Mouse (Mus musculus): Measurements from ENCODE around the gene Dctn1.

The Dctn1 gene

DNA sequence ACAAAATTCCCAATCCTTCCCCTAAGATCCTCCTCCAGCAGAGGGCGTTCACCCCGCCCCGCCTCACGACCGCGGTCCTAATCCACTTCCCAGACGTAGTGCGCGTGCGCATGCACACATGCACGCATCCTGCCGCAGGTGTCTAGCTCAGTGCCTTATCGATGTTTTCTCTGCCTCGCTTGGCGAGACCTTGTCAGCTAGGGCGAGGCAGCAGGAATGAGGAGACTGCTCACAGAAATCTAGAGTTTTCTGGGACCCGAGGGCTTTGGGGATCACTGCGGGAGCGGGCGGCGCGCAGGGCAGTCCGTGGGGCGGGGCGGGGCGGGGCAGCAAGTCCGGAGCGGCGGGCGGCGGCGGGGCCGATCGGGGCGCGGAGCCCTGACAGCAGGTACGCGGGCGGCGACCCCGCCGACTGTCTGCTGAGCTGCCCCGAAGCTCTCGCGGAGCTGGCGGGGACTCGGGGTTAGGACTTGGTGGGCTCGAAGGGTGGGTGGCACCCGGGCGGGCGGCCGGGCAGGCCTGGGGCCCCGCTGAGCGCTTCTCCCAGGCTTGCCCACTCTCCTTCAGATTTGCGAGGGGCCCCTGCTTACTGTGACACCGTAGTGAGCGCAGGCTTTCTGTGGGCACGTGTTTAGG is at the start of gene Dctn1:
Dctn1 (plus strand) TSS at position 314 of the 636 bp plus-strand sequence.
- DNase-seq (ENCODE audit: low spot score), result peak; percentile 91

DNA sequence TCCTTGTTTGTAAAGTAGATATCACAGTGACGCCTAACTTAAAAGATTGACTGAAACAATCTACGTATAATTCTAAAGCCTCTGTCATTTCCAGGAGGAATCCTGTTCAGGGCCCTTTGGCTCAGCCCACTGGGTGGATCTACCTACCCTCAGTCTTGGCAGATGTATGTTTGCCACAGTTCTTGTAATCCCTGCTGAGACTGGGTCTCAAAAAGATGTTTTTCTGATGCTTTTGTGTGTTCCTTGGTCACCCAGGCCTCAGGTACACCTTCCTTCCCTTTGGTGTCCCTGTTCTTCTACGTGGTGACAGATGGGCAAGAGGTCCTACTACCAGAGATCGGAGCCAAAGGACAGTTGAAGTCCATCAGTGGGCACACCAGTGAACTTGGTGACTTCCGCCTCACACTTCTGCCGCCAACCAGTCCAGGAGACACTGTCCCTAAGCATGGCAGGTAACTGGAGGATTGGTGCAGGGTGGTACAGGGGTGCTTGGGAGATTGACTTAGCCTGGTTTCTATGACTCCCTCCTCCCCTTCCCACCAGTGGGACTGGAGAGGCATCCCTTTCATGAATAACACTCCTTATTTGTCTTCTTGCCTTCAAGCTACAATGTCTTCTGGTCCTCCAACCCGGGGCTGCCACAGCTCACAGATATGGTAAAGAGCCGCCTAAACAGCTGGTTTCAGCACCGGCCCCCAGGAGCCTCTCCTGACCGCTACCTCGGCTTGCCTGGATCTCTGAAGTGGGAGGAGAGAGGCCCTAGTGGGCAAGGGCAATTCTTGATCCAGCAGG is 49.2 kb upstream of the Dctn1 start:
- no peak for DNase-seq (ENCODE audit: low spot score)

DNA sequence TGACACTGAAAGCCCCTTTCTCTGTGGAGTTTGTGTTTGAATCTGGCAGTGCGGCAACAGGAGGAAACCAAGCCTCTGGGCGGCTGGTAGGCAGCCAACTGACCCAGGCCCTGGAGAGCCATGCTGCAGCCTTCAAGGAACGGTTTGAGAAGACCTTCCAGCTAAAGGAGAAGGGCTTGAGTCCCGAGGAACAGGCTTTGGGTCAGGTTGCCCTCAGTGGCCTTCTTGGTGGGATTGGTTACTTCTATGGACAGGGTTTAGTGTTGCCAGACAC is 48.6 kb upstream of the Dctn1 start:
- DNase-seq (ENCODE audit: low spot score), result no peak

DNA sequence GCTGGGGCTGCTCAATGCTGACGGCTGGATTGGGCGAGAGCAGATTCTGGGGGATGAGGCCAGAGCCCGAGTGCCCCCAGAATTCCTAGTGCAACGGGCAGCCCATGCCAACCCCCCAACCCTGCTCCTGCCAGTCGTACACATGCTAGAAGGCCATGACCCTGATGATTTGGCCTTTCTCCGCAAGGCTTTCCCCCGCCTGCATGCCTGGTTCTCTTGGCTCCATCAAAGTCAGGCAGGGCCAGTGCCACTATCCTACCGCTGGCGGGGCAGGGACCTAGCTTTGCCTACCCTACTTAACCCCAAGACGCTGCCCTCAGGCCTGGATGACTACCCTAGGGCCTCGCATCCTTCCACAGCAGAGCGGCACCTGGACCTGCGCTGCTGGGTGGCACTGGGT is 48.1 kb upstream of the Dctn1 start:
- DNase-seq (ENCODE audit: low spot score), result no peak

DNA sequence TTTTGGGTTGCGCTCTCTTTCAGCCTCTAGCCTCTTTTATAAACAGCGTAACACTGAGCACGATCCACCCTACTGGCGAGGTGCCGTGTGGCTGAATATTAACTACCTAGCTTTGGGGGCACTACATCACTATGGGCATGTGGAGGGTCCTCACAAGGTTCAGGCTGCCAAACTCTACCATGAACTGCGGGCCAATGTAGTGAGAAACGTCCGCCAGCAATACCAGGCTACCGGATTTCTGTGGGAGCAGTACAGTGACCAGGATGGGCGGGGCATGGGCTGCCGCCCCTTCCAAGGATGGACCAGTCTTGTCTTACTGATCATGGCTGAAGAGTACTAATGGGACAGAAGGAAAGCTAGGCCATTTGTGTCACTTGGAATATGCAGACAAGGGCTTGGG is 47.4 kb upstream of the Dctn1 start:
- no peak for DNase-seq (ENCODE audit: low spot score)

DNA sequence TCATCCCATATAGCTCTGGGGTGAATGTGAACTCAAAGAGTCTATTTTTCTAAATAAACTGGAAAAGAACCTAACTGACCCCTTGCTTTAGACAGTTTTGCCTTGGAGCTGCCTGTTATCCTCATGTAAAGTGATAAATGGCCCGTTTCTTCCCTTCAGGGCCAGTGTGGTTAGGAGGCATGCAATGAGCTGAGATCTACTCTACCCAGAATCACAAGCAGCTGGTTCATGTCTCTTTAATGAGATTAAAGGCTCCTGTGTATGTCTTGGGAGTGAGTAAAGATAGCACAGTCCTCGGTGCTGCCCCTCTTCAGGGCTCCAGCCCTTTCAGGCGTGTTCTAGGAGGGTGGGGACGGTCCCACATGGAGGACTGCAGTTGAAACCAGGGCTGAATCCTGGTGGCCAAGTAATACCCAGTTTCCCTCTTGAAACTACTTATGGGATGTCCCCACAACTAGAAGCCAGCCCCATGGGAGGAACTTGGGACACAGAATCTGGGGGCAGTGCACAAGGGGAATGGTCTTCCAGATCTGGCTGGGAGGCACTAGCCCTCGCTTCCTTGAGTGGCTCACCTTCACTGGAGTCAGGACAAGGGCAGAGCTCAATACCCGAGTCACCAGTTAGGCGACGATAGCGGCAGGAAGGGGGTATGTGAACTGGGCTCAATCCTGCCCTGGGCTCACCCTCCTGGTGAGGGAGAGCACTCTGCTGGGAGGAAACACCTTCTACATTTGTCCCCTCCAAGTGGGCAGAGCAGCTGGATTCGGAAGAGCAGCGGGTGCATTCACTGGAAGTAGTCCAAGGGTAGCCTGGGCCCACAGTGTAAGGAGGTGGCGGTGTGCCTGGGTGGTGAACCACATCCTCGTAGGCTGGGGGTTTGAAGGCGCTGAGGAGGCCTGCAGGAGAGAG is 46.6 kb upstream of the Dctn1 start:
- DNase-seq (ENCODE audit: low spot score), result no peak

DNA sequence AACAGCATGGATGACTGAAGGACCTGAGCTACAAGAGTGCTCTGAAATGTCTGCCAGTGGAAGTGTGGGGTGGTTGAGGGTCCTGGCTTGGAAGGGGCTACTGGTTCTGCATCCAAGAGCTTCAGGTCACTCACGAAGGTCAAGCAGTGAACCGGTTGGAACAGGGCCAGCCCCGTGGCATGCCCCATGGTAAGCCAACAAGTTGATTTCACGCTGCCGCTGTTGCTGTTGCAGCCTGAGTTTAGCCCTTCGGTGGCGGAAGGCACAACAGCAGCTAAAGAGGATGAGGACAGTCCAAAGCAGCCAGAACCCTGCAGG is 46.0 kb upstream of the Dctn1 start:
- no peak for DNase-seq (ENCODE audit: low spot score)

DNA sequence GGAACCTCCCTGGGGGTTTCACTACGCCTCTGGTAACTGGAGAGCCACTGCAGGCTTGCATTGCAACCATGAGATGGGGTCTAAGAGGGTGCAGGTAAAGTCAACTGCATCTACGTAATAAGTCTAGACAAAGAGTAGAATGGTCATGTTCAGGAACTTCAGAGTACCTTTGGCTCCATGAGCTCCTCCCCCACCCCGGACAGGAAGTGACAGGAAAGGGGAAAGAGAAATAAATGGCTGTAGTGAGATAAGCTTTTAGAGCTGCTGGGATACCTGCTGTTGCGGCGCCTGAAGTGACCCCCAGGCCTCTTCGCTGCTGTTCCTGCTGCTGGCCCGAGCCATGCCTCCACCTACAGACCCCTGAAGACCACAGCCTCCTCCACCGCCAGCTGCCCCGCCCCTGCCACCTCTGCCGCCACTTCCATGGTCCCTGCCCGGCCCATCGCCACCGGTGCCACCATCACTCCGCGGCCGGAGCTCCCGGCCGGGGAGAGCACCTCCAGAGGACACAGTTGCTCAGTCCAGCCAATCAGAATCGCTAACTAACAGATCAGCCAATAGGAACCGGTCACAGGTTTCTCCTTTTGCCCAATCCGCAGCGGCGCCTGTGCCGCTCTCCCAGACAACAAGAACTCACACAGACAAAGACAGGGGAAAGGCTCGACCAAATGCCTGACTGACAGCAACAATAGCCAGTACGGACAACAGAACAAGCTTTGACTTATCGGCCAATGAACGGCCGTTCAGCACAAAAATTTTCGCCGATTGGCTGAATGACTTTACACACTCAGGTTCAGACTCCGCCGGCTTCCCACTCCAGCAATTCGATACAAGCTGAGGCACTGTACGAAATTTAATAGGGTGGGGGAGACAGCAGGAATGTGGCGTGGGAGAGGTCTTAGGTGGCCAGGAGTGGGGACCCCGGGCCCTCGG is 44.5 kb upstream of the Dctn1 start, which contains the start of gene Wbp1:
Wbp1 (minus strand) TSS at position 630 of the 933 bp plus-strand sequence.
- DNase-seq (ENCODE audit: low spot score), result peak; percentile 99

DNA sequence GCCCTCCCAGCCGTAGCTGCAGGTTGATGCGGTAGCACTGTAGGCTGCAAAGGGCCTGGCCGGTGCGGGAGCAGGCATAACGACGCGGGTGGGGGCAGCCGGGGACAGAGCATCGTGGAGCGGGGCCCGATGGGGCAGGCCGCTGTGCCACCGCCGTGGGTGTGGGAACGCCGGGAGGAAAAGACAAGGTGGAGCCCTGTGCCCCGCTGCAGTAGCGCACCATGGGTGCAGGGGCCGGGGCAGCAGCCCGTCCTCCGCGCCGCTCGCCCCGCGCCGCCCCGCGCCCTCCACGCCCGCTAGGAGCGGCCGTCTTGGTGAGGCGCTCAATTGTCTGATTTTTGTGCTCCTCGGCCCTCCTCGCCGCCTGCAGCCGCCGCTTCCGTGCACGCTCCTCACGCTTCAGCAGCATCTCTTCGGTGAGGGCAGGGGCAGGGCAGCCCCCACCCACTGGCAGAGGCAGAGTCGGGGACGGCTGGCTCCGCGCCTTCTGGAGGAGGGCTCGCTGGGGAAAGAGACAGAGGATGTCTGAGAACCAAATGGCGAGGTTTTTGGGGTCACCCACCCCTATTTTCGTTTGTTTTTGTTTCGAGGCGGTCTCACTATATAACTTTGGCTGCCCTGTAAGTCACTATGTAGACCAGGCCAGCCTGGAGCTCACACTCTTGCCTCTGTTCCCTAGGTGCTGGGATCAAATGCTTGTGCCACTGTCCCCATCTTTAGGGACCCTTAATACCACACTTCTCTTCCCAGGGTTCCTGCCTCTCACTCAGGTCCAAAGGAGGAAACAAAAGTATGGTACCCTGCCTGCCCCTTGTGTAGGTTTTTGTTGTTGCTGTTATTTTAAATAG is 43.6 kb upstream of the Dctn1 start:
- DNase-seq (ENCODE audit: low spot score), result no peak

DNA sequence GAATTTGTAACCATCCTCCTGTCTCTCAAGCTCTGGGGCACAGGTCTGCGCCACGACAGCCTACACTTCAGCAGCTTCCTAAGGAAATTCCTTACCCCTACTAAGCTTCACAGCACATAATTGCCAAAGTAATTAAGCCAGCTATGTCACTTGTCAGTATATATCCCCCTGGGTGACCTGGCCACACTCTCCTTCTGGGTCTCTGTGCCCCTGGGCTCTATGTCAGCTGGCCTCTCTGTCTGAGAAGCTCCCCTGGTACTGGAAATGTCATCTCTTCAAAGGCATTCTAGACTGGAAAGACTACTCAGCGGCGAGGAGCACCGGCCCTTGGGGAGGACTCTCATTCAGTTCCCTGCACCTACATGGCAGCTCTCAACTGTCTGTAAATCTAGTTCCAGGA is 42.8 kb upstream of the Dctn1 start:
- DNase-seq (ENCODE audit: low spot score), result no peak

DNA sequence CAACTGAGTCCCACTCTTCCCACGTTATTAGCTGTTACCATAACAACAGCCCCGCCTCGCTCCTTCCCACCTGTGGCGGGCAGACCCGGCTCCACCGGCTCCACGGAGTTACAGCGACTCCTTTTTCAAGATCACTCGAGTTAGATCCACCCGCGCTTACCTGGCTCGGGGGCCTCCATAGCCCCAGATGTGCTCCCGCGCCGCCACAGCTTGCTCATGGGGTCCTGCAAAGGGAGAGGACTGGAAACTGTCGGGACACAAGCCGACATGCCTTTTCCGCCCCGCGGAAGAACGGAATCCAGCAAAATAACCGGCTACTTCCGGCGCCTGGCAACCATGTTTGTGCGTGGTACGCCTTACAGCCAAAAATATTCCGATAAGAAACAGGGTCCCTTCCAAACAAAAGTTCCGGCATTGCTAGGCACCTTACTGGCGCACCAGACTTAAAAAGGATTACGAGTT is 40.8 kb upstream of the Dctn1 start:
- peak; percentile 92 for DNase-seq (ENCODE audit: low spot score)

DNA sequence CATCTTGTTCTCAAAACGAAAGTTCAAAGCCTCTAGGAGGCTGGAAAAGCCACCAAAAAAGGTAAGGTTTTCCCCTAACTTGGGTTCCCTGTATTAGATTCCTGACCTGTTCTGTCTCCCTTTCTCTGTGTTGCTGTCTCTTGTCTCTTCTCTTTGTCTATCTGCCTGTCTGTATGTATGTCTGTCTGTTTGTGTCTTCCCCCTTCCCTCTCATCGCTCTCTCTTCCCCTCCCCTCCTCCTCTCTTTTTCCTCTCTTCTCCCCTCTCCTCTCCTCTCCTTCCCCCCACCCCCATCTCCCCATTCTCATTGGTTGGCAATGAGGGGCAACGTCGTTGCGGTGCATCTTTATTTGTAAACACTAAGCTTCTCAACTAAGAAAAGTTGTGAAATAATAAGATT is 40.4 kb upstream of the Dctn1 start, which contains the start of gene Ino80b:
Ino80b (minus strand) TSS at position 101 of the 400 bp plus-strand sequence.
- DNase-seq (ENCODE audit: low spot score), result no peak

DNA sequence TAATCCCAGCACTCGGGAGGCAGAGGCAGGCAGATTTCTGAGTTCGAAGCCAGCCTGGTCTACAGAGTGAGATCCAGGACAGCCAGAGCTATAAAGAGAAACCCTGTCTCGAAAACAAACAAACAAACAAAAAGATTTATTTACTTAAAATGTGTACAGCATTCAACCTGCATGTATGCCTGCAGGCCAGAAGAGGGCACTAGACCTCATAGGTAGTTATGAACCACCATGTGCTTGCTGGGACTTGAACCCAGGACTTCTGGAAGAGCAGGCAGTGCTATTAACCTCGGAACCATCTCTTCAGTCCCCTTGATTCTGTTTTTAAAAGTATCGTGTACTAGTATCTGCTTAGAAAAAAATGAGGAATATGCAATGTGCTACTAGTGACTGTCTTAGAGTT is 38.3 kb upstream of the Dctn1 start:
- DNase-seq (ENCODE audit: low spot score), result no peak

DNA sequence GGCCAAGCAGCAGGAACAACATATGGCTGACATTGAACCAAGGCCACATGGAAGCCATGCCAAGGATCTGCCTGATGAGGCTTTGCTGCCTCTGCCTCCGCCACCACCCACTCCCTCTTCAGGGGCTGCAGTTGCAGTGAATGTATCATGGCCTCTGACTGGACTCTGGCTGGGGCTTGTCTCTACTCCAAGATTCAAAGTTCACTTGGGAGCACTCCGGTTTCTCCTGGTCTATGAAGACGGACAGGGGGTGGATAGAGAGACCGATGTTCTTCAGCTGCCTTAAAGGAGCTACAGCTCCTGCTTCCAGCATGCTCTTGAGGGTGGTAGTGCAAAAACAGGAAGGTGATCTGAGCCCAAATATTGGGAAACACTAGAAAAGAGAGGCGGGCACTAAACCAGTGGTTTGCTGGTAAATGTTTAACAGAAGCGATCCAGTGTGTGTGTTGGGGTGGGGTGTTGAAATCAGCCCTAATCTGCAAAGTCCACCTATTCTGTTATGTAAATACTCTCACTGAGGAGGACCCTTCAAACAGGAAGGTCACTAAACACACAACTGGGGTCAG is 34.2 kb upstream of the Dctn1 start:
- peak; percentile 89 for DNase-seq (ENCODE audit: low spot score)

DNA sequence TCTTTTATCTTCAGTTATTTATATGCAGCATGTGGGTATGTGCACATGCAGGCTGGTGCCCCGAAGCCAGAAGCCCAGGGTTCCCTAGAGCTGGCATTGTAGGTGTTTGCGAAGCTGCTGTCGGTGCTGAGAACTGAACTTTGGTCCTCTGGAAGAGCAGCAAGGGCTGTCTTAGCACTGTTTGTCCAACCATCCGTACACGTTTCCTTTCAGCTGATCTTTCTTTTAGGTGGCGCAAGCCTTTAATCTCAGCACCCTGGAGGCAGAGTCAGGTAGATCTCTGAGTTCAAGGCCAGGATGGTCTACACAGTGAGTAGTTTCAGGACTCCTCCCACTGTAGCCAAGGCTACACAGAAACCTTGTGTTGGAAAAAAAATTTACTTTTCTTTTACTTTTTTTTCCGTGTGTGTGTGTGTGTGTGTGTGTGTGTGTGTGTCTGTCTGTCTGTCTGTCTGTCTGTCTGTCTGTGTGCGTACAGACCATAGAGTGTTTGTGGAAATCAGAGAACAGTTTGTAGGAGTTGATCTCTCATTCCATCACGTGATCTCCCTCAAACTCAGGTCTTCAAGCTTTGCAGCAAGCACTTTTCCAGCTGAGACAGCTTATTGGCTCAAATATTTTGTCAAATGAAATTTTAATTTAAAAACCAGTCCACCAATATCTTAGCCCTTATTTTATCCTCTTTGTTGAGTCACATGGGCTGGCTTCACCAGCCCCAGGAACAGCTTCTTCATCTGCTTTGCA is 33.4 kb upstream of the Dctn1 start:
- peak; percentile 80 for DNase-seq (ENCODE audit: low spot score)

DNA sequence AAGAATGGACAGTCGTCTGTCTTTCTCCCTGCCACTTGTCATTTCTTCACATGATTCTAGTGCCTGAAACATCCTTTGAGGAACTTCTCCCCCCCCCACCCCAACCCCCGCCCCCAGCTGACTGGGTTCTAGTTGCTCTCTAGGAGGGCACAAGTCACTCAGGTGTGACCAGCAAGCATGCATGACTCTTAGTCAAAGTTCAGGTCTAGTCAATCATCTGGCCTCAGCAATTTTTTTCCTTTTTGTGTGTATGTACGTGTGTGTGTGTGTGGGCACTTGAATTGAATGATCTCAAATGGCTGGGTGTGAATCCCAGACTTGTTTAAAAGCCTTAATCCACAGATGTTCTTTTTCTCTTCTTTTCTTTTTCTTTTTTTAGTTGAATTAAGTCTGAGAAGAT is 31.5 kb upstream of the Dctn1 start:
- DNase-seq (ENCODE audit: low spot score), result no peak

DNA sequence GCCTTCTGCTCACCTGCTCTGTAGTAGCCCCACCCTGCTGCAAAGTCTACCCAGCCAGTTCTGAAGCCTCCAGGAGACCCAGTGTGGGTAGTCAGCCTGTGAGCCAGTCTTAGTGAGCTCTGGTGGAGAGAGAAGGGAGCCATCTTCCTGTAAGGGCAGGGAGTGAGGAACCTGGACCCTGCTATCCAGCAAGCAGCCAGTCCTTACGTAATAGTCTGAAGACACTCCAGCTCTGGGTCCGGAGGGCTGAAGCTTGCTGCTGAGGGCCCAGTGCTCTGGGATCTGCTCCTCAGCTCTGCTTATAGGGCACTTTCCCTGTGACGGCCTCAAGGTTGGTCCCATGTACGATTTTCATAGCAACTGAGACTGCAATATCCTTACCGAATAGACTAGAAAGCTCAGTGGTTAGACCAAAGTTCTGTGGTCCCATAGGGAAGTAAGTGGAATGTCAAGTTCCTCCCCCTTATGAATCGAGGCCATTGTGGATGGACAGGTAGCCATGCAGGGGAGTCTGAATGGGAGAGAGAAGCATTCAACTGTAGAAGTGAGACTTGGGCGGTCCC is 30.7 kb upstream of the Dctn1 start, which contains the start of gene Rtkn:
Rtkn (plus strand) TSS at position 513 of the 563 bp plus-strand sequence.
- peak; percentile 40 for DNase-seq (ENCODE audit: low spot score)

DNA sequence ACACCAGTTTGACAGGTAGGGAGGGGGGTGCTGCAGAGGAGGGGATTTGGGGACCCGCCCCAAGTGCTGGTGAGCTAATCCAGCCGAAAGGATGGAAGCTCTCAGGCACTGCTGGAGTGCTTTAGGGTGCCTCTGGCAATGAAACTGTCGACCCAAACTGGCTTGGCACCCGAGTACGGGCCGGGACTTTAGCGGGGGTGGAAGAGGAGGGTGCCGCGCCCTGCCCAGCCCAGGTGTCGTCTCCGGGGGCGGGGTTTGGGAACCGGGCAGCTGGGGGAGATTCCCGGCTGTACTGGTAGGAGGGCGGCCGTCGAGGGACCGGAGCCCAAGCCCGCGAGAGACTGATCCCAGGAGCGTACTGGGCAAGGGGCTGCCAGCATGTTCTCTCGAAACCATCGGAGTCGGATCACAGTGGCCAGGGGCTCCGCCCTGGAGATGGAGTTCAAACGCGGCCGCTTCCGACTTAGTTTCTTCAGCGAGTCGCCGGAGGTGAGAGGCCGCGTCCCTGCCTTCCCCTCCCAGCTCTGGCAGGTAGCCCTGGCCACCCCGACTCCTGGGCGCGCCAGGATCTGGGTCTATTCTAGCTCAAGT is 30.1 kb upstream of the Dctn1 start:
- DNase-seq (ENCODE audit: low spot score), result peak; percentile 43
